Comparison of ENCODE assay signal across 16 mouse cellular contexts in genomic region chr9:123162985-123163694, GRCm38 (mm10). TPM values are rescaled to one million over a fixed set of nuclear protein-coding genes. Genes with fewer than 3 reads are reported as not detected.
DNase-seq lines count a peak whose midpoint lies in the region; ATAC-seq lines count a peak whose summit lies in the region.
"Had no signal": no experiment of that assay in that cellular context is flagged by ENCODE, and none has a peak within 500 bp of the region (broad histone marks: within the 10 kb centered on the region; RNA-seq: fewer than 3 reads in every experiment).

No protein-coding gene starts in this region.

- no peak overlapping the region for H3K9ac ChIP-seq in intestine, embryonic 15.5 days
- H3K9ac ChIP-seq in intestine, embryonic 16.5 days (ENCODE audit: low read depth, low read length), result no peak overlapping the region
- H3K9ac ChIP-seq in limb, embryonic 15.5 days, result no peak overlapping the region
- no peak overlapping the region for H3K9ac ChIP-seq in neural tube, embryonic 15.5 days (replicated peaks)

- no peak overlapping the region for H3K27ac ChIP-seq in intestine, embryonic 15.5 days
- no peak overlapping the region for H3K27ac ChIP-seq in intestine, embryonic 16.5 days (ENCODE audit: low read length)
- no peak overlapping the region for H3K27ac ChIP-seq in limb, embryonic 15.5 days
- no peak overlapping the region for H3K27ac ChIP-seq in neural tube, embryonic 15.5 days (replicated peaks)
- H3K27ac ChIP-seq: heart, adult 2 months; hindbrain, embryonic 10.5 days had no signal

- no peak overlapping the region for H3K4me2 ChIP-seq in intestine, embryonic 15.5 days (replicated peaks)
- H3K4me2 ChIP-seq in intestine, embryonic 16.5 days (ENCODE audit: low read depth, low read length), result no peak overlapping the region
- no peak overlapping the region for H3K4me2 ChIP-seq in limb, embryonic 15.5 days
- no peak overlapping the region for H3K4me2 ChIP-seq in neural tube, embryonic 15.5 days

- no peaks in the 10 kb centered on the region for H3K27me3 ChIP-seq in intestine, embryonic 15.5 days (replicated peaks)
- no peaks in the 10 kb centered on the region for H3K27me3 ChIP-seq in intestine, embryonic 16.5 days (replicated peaks; ENCODE audit: control insufficient read depth, insufficient read depth, low read length)
- no peaks in the 10 kb centered on the region for H3K27me3 ChIP-seq in limb, embryonic 15.5 days
- no peaks in the 10 kb centered on the region for H3K27me3 ChIP-seq in neural tube, embryonic 15.5 days (replicated peaks)
- H3K27me3 ChIP-seq: Patski had no signal

- H3K36me3 ChIP-seq in intestine, embryonic 15.5 days, result no peaks in the 10 kb centered on the region
- no peaks in the 10 kb centered on the region for H3K36me3 ChIP-seq in intestine, embryonic 16.5 days (ENCODE audit: control insufficient read depth, insufficient read depth, low read length)
- H3K36me3 ChIP-seq in limb, embryonic 15.5 days, result no peaks in the 10 kb centered on the region
- H3K36me3 ChIP-seq in neural tube, embryonic 15.5 days, result no peaks in the 10 kb centered on the region
- H3K36me3 ChIP-seq: hindbrain, embryonic 10.5 days had no signal

- ATAC-seq in intestine, embryonic 15.5 days, result peak; percentile 47
- ATAC-seq in intestine, embryonic 16.5 days, result no peak
- ATAC-seq in limb, embryonic 15.5 days (ENCODE audit: insufficient number of reproducible peaks, low FRiP score, low TSS enrichment, low read depth), result peak; percentile 31; the same call in 1 of the 2 replicates
- ATAC-seq in neural tube, embryonic 15.5 days (ENCODE audit: low FRiP score), result no peak
- ATAC-seq: Patski had no signal

- H3K9me3 ChIP-seq in intestine, embryonic 15.5 days, result no peaks in the 10 kb centered on the region
- no peaks in the 10 kb centered on the region for H3K9me3 ChIP-seq in intestine, embryonic 16.5 days (ENCODE audit: control insufficient read depth, low read length)
- no peaks in the 10 kb centered on the region for H3K9me3 ChIP-seq in limb, embryonic 15.5 days
- H3K9me3 ChIP-seq in neural tube, embryonic 15.5 days (replicated peaks), result no peaks in the 10 kb centered on the region
- H3K9me3 ChIP-seq: hindbrain, embryonic 10.5 days had no signal

- H3K4me3 ChIP-seq in intestine, embryonic 15.5 days (replicated peaks), result no peak overlapping the region
- H3K4me3 ChIP-seq in intestine, embryonic 16.5 days (ENCODE audit: low read length), result no peak overlapping the region
- H3K4me3 ChIP-seq in limb, embryonic 15.5 days, result no peak overlapping the region
- H3K4me3 ChIP-seq in neural tube, embryonic 15.5 days (replicated peaks), result no peak overlapping the region
- H3K4me3 ChIP-seq: heart, adult 2 months; hindbrain, embryonic 10.5 days had no signal

- peak; percentile 30 for DNase-seq in 3134 (ENCODE audit: extremely low read depth, insufficient read length, low spot score)
- peak; percentile 33 for DNase-seq in R1 (ENCODE audit: low read depth, low spot score)
- DNase-seq in T-cell, adult 2 months (ENCODE audit: low spot score), result no peak
- no peak for DNase-seq in left cerebral cortex, adult 8-10 months (ENCODE audit: low spot score in 2 of 2)
- DNase-seq: adrenal gland, postnatal 25 days; heart, adult 2 months; kidney, adult 9 months; left cerebral cortex, postnatal 4 days; lung, postnatal 36 days had no signal

- 80% methylated on average over 4 of the region's 4 CpGs for WGBS in intestine, embryonic 15.5 days
- 83% methylated on average over 4 of the region's 4 CpGs for WGBS in intestine, embryonic 16.5 days
- 81% methylated on average over 4 of the region's 4 CpGs for WGBS in limb, embryonic 15.5 days
- WGBS in neural tube, embryonic 15.5 days, result 92% methylated on average over 4 of the region's 4 CpGs

- no peaks in the 10 kb centered on the region for H3K4me1 ChIP-seq in intestine, embryonic 15.5 days (replicated peaks)
- no peaks in the 10 kb centered on the region for H3K4me1 ChIP-seq in intestine, embryonic 16.5 days (ENCODE audit: control insufficient read depth, insufficient read depth, low read length)
- H3K4me1 ChIP-seq in limb, embryonic 15.5 days, result no peaks in the 10 kb centered on the region; the same call in 1 of the 2 replicates
- no peaks in the 10 kb centered on the region for H3K4me1 ChIP-seq in neural tube, embryonic 15.5 days
- H3K4me1 ChIP-seq: hindbrain, embryonic 10.5 days had no signal

RNA-seq across cellular contexts. Expression of gene Clec3b, which starts 12.4 kb away (rescaled TPM):
- polyA plus RNA-seq in intestine, embryonic 15.5 days (2015; fragmentation: Nextera tagmentation; extraction: Ambion mirVana), result 0.51 TPM in 1 of 2 replicates, not detected in the other
- polyA plus RNA-seq in intestine, embryonic 16.5 days (2015; fragmentation: Nextera tagmentation; extraction: Ambion mirVana), result 0.27 and 0.42 TPM in 2 replicates
- 10.5 and 14.1 TPM in 2 replicates for polyA plus RNA-seq in limb, embryonic 15.5 days (2015; fragmentation: Nextera tagmentation; extraction: Ambion mirVana)
- 1 to 10 TPM; 2.3 to 3.9 (median 2.7) TPM for total RNA-seq in left cerebral cortex, adult 8-10 months (2022)
- 3.5 and 4.2 TPM in 2 replicates for polyA plus RNA-seq in neural tube, embryonic 15.5 days (2015; fragmentation: Nextera tagmentation; extraction: Ambion mirVana)
- total RNA-seq: common myeloid progenitor, adult 5-6 weeks had no signal
- polyA plus RNA-seq: hindbrain, embryonic 10.5 days; Patski had no signal

RNA-seq across cellular contexts. Expression of gene Exosc7, which starts 50.1 kb away (rescaled TPM):
- 135 and 138 TPM in 2 replicates for polyA plus RNA-seq in intestine, embryonic 15.5 days (2015; fragmentation: Nextera tagmentation; extraction: Ambion mirVana)
- 130 and 146 TPM in 2 replicates for polyA plus RNA-seq in intestine, embryonic 16.5 days (2015; fragmentation: Nextera tagmentation; extraction: Ambion mirVana)
- polyA plus RNA-seq in limb, embryonic 15.5 days (2015; fragmentation: Nextera tagmentation; extraction: Ambion mirVana), result 103 and 108 TPM in 2 replicates
- total RNA-seq in left cerebral cortex, adult 8-10 months (2022), result 10 to 100 TPM; 34.7 to 46.4 (median 40.9) TPM
- polyA plus RNA-seq in neural tube, embryonic 15.5 days (2015; fragmentation: Nextera tagmentation; extraction: Ambion mirVana), result 77.1 and 94.0 TPM in 2 replicates

RNA-seq across cellular contexts. Expression of gene Zdhhc3, which starts 50.1 kb away (rescaled TPM):
- 78.6 and 82.6 TPM in 2 replicates for polyA plus RNA-seq in intestine, embryonic 15.5 days (2015; fragmentation: Nextera tagmentation; extraction: Ambion mirVana)
- polyA plus RNA-seq in intestine, embryonic 16.5 days (2015; fragmentation: Nextera tagmentation; extraction: Ambion mirVana), result 75.8 and 76.9 TPM in 2 replicates
- polyA plus RNA-seq in limb, embryonic 15.5 days (2015; fragmentation: Nextera tagmentation; extraction: Ambion mirVana), result 70.3 and 78.2 TPM in 2 replicates
- 10 to 100 TPM; 61.7 to 72.3 (median 68.8) TPM for total RNA-seq in left cerebral cortex, adult 8-10 months (2022)
- 81.3 and 84.7 TPM in 2 replicates for polyA plus RNA-seq in neural tube, embryonic 15.5 days (2015; fragmentation: Nextera tagmentation; extraction: Ambion mirVana)

RNA-seq across cellular contexts. Expression of gene Cdcp1, which starts 52.7 kb away (rescaled TPM):
- 13.6 and 14.7 TPM in 2 replicates for polyA plus RNA-seq in intestine, embryonic 15.5 days (2015; fragmentation: Nextera tagmentation; extraction: Ambion mirVana)
- polyA plus RNA-seq in intestine, embryonic 16.5 days (2015; fragmentation: Nextera tagmentation; extraction: Ambion mirVana), result 14.1 and 14.2 TPM in 2 replicates
- polyA plus RNA-seq in limb, embryonic 15.5 days (2015; fragmentation: Nextera tagmentation; extraction: Ambion mirVana), result 9.7 TPM in 2 replicates
- total RNA-seq in left cerebral cortex, adult 8-10 months (2022), result under 1 TPM; 0.11 to 0.44 (median 0.21) TPM
- polyA plus RNA-seq in neural tube, embryonic 15.5 days (2015; fragmentation: Nextera tagmentation; extraction: Ambion mirVana), result 0.19 and 2.5 TPM in 2 replicates
- polyA plus RNA-seq: Patski had no signal

Comparison
In these comparisons a context has a peak if more than half of its experiments do, and no peak if none do; other contexts are left out.
1. ATAC-seq: peak in intestine, embryonic 15.5 days (single experiment) and limb, embryonic 15.5 days (single experiment); none in intestine, embryonic 16.5 days (single experiment) and neural tube, embryonic 15.5 days (single experiment).
2. DNase-seq: peak in 3134 (single experiment) and R1 (single experiment); none in T-cell, adult 2 months (single experiment) and left cerebral cortex, adult 8-10 months (0 of 2).